Mouse (Mus musculus) stomach, embryonic 14.5 days (tissue): Measurements from ENCODE around the gene Mrpl52. TPM values are rescaled to one million over a fixed set of nuclear protein-coding genes. Genes with fewer than 3 reads are reported as not detected.

Source experiments
- ATAC-seq: fragments of 200-750 bp; cut with Nextera tagmentation; 2 replicates; pipeline ENCODE4 v1.8.0; 2017; ENCODE audit warnings: low read depth, moderate TSS enrichment; ENCODE audit not compliant: insufficient number of reproducible peaks, insufficient read depth, low FRiP score
- H3K27ac ChIP-seq: fragments of 300-500 bp; sonication (generic); 2 replicates; pipeline ENCODE4 v1.5.1; 2014; ENCODE audit warnings: mild to moderate bottlenecking, low read length, moderate library complexity, mixed read lengths
- H3K27me3 ChIP-seq: fragments of 300-500 bp; sonication (generic); 2 replicates; pipeline ENCODE4 v1.6.1; 2014; ENCODE audit warnings: low read length, control low read depth, mixed read lengths; ENCODE audit not compliant: control insufficient read depth, insufficient read depth
- H3K36me3 ChIP-seq: fragments of 300-500 bp; sonication (generic); 2 replicates; pipeline ENCODE4 v1.6.1; 2014; ENCODE audit warnings: mild to moderate bottlenecking, control low read depth, low read length, moderate library complexity, mixed read lengths; ENCODE audit not compliant: control insufficient read depth, insufficient read depth
- H3K4me1 ChIP-seq: fragments of 300-500 bp; sonication (generic); 2 replicates; pipeline ENCODE4 v1.6.1; 2014; ENCODE audit warnings: low read length, control low read depth, mixed read lengths; ENCODE audit not compliant: control insufficient read depth, insufficient read depth
- H3K4me2 ChIP-seq: fragments of 300-500 bp; sonication (generic); replicated peaks from 2 replicates; pipeline ENCODE4 v1.6.1; 2014; ENCODE audit warnings: low read depth, low read length, control low read depth
- H3K4me3 ChIP-seq: fragments of 300-500 bp; sonication (generic); 2 replicates; pipeline ENCODE4 v1.5.1; 2014; ENCODE audit warnings: low read depth, low read length, control low read depth
- H3K9ac ChIP-seq: fragments of 300-500 bp; sonication (generic); replicated peaks from 2 replicates; pipeline ENCODE4 v1.6.1; 2014; ENCODE audit warnings: low read depth, mild to moderate bottlenecking, control low read depth, low read length, moderate library complexity, mixed read lengths
- H3K9me3 ChIP-seq: fragments of 300-500 bp; sonication (generic); 2 replicates; pipeline ENCODE4 v1.6.1; 2016; ENCODE audit warnings: low read depth, low read length, control low read depth; ENCODE audit not compliant: control insufficient read depth
- WGBS: fragments of 180-500 bp; shearing (Covaris S2); extraction: QIAGEN DNeasy Blood & Tissue Kit; methylation state at CpG from one replicate; pipeline ENCODE4 v1.1.7; 2014; 5-methylcytosine and 5-hydroxymethylcytosine counted together
- polyA plus RNA-seq: library from polyadenylated mRNA; unstranded; fragments of >200 nt; fragmentation: Nextera tagmentation; extraction: Ambion mirVana; gene quantifications from 2 replicates; pipeline ENCODE4 v1.2.1, GENCODE M21; 2014

The Mrpl52 gene
- polyA plus RNA-seq, 1 experiment from 2014 or later: 312 TPM

DNA sequence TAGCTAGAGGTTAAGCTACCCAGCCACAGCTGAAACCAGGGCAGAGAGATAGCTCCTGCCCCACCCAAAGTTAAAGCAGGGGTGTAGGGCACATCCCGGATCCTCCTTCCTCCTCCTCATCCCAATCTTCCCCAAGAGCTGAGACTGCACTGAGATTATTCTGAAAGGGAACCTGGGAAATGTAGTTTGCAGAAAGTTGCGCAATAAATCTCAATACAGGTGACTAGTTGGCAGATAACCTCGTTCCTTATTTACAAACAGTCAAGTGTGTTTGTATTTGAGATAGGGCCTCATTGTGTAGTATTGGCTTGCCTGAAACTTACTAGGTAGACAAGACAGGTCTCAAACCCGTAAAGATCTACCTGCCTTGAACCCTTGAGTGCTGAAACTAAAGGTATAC lies 35.4 kb downstream of the Mrpl52 start:
- Histone ChIP-seq H3K9ac (no peak overlapping the region), H3K9me3 (no peaks in the 10 kb centered on the region), H3K4me3 (no peak overlapping the region), H3K4me1 (peaks cover 10% of the 10 kb centered on the region; the same call in 1 of the 2 replicates), H3K27me3 (no peaks in the 10 kb centered on the region), H3K4me2 (no peak overlapping the region), H3K27ac (no peak overlapping the region), H3K36me3 (peaks cover 2% of the 10 kb centered on the region; the same call in 1 of the 2 replicates)
- WGBS: 75% methylated on average over 4 of the region's 4 CpGs
- no peak for ATAC-seq

DNA sequence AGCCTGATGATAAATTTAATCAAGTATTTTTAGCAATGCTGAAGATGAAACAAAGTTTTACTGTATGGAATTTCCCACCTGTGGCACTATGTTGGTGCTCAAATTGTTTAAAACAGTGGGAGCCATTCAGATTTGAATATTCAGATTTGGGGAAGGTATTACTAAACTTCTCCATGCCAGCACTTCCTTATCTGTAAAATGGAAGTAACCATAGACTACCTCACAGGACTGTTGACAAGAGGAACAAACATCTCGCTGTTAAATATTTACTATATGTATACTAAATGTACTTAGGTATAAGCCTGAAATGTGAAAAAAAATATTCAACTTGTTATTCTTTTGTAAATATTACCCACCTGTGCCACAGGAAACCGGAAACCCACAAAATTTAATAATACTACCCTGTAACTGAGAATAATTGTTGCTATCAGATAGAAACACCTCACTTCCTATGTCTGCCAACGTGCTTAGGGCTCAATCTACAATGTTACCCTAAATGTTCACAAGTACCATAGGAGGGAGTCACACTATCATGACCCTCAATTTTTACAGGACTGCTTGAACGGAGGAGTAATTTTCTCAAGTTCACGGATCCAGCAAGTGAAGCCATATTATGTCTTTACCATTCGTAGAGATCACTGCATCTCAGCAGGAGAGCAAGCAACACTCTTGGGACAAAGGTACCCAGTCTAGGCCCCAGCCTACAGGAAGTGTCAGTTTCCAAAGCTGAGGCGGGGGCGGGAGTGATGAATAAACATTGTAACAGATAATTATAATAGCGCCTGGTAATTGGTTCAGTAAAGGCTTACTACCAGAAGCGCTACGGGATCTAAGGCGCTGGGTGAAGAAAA lies 36.6 kb downstream of the Mrpl52 start:
- 13% methylated on average over 12 of the region's 12 CpGs for WGBS
- H3K4me1 ChIP-seq: peaks cover 10% of the 10 kb centered on the region; the same call in 1 of the 2 replicates
- peak; percentile 26; the same call in 1 of the 2 replicates for ATAC-seq

DNA sequence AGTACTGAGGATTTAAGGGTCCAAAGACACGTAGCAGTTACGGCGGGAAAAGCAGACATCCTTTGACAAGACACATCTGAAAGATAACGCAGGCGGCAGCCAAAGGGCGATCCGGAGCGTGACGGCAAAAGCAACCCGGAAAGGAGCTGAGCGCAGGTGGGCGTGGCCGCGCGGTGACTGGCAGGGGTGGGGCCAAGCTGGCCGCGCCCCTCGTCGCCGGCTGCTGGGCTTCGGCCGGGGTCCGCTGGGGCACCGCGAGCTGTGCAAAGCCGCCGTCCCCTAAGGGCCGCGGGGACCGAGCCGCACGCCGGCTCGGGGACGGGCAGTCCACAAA lies 37.2 kb downstream of the Mrpl52 start, which contains the start of gene Lrp10:
Lrp10 (plus strand) TSS at position 179 of the 334 bp plus-strand sequence.
- H3K4me3 ChIP-seq: peak within 1 kb of the TSS; percentile 80
- H3K27ac ChIP-seq: peak within 1 kb of the TSS; percentile 74; the same call in 1 of the 2 replicates
- under 1% methylated on average over 35 of the region's 35 CpGs for WGBS
- H3K9ac ChIP-seq: peak within 1 kb of the TSS; percentile 76
- peaks cover 14% of the 10 kb centered on the region for H3K36me3 ChIP-seq
- no peaks in the 10 kb centered on the region for H3K9me3 ChIP-seq
- H3K27me3 ChIP-seq: no peaks in the 10 kb centered on the region
- ATAC-seq: peak; percentile 88
- H3K4me2 ChIP-seq: peak within 1 kb of the TSS; percentile 73
- peaks cover 10% of the 10 kb centered on the region; the same call in 1 of the 2 replicates for H3K4me1 ChIP-seq

More for the DNA sequence above, 36.6 kb downstream of the Mrpl52 start:
- H3K9me3 ChIP-seq: no peaks in the 10 kb centered on the region
- H3K27me3 ChIP-seq: no peaks in the 10 kb centered on the region
- peak overlapping the region; percentile 76 for H3K9ac ChIP-seq
- H3K27ac ChIP-seq: peak overlapping the region; percentile 74; the same call in 1 of the 2 replicates
- peak overlapping the region; percentile 80 for H3K4me3 ChIP-seq
- peaks cover 8% of the 10 kb centered on the region for H3K36me3 ChIP-seq
- peak overlapping the region; percentile 73 for H3K4me2 ChIP-seq

- Histone ChIP-seq H3K9me3 (no peaks in the 10 kb centered on the region), H3K27ac (peak overlapping the region; percentile 74; the same call in 1 of the 2 replicates)
- WGBS: under 1% methylated on average over 57 of the region's 57 CpGs
These were observed 37.7 kb downstream of the Mrpl52 start for GRCm38 (mm10) chr14:54464293-54465005.

DNA sequence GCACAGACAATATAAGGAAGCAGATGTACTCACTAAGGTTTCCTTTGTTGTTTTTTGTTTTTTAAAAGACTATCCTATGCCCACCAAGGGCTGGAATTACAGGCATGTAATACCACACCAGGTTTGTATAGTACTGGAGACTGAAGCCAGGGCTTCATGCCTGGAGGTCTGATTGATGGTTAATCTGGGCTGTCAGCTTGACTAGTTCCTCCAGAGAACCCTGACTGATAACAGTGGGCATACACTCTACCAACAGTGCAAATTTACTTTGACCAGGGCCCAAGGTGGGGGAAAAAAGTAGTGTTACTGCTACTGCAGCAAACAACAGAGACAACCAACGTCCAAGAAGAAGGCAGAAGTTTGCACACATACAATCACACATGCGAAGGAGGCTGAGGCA lies 44.8 kb downstream of the Mrpl52 start:
- H3K27me3 ChIP-seq: no peaks in the 10 kb centered on the region
- peaks cover 29% of the 10 kb centered on the region for H3K36me3 ChIP-seq
- H3K4me2 ChIP-seq: no peak overlapping the region
- H3K27ac ChIP-seq: no peak overlapping the region
- WGBS: 87% methylated on average over 2 of the region's 2 CpGs
- H3K9ac ChIP-seq: no peak overlapping the region
- no peak overlapping the region for H3K4me3 ChIP-seq
- peaks cover 2% of the 10 kb centered on the region for H3K4me1 ChIP-seq
- no peak for ATAC-seq
- no peaks in the 10 kb centered on the region for H3K9me3 ChIP-seq

More at GRCm38 (mm10) chr14:54464293-54465005, 37.7 kb downstream of the Mrpl52 start:
- peaks cover 10% of the 10 kb centered on the region; the same call in 1 of the 2 replicates for H3K4me1 ChIP-seq
- peaks cover 19% of the 10 kb centered on the region for H3K36me3 ChIP-seq
- H3K27me3 ChIP-seq: no peaks in the 10 kb centered on the region
- peak overlapping the region; percentile 76 for H3K9ac ChIP-seq
- peak overlapping the region; percentile 80 for H3K4me3 ChIP-seq
- peak; percentile 77 for ATAC-seq
- peak overlapping the region; percentile 73 for H3K4me2 ChIP-seq

- Histone ChIP-seq H3K4me1 (peaks cover 6% of the 10 kb centered on the region), H3K9me3 (no peaks in the 10 kb centered on the region), H3K4me2 (no peak overlapping the region), H3K9ac (no peak overlapping the region), H3K27me3 (0 out of 2 replicates have a peak, but pooled peaks cover 5% of the 10 kb centered on the region), H3K27ac (no peak overlapping the region), H3K36me3 (peaks cover 27% of the 10 kb centered on the region), H3K4me3 (no peak overlapping the region)
- ATAC-seq: no peak
- 56% methylated on average over 5 of the region's 5 CpGs for WGBS
These were observed 46.0 kb downstream of the Mrpl52 start for GRCm38 (mm10) chr14:54472671-54473070.

GRCm38 (mm10) chr14:54474744-54475143 lies 48.0 kb downstream of the Mrpl52 start:
- H3K27me3 ChIP-seq: 0 out of 2 replicates have a peak, but pooled peaks cover 16% of the 10 kb centered on the region
- no peak overlapping the region for H3K27ac ChIP-seq
- H3K9me3 ChIP-seq: no peaks in the 10 kb centered on the region
- H3K4me3 ChIP-seq: no peak overlapping the region
- 84% methylated on average over 5 of the region's 5 CpGs for WGBS
- ATAC-seq: no peak
- no peak overlapping the region for H3K9ac ChIP-seq
- no peak overlapping the region for H3K4me2 ChIP-seq
- H3K4me1 ChIP-seq: peaks cover 6% of the 10 kb centered on the region
- peaks cover 7% of the 10 kb centered on the region for H3K36me3 ChIP-seq
